Mouse (Mus musculus) limb, embryonic 14.5 days (tissue): Measurements from ENCODE around the gene Lim2. TPM values are rescaled to one million over a fixed set of nuclear protein-coding genes. Genes with fewer than 3 reads are reported as not detected.

ENCODE experiments used
- ATAC-seq: fragments of 200-750 bp; cut with Nextera tagmentation; 2 replicates; pipeline ENCODE4 v1.8.0; 2017; ENCODE audit warnings: low read depth, moderate number of reproducible peaks, moderate TSS enrichment; ENCODE audit not compliant: low FRiP score
- DNase-seq: peaks from one replicate; pipeline ENCODE4 v3.0.0-alpha.2; 2015; ENCODE audit warnings: low spot score
- H3K27ac ChIP-seq: fragments of 300-500 bp; sonication (generic); replicated peaks from 2 replicates; pipeline ENCODE4 v1.5.1; 2014; ENCODE audit warnings: low read depth, mild to moderate bottlenecking, low read length, moderate library complexity, mixed read lengths
- H3K27me3 ChIP-seq: fragments of 300-500 bp; sonication (generic); 2 replicates; pipeline ENCODE4 v1.6.1; 2014; ENCODE audit warnings: low read length, mixed read lengths; ENCODE audit not compliant: control insufficient read depth, insufficient read depth
- H3K36me3 ChIP-seq: fragments of 300-500 bp; sonication (generic); 2 replicates; pipeline ENCODE4 v1.6.1; 2014; ENCODE audit warnings: mild to moderate bottlenecking, low read length, moderate library complexity, mixed read lengths; ENCODE audit not compliant: control insufficient read depth, insufficient read depth
- H3K4me1 ChIP-seq: fragments of 300-500 bp; sonication (generic); 2 replicates; pipeline ENCODE4 v1.6.1; 2014; ENCODE audit warnings: antibody characterized with exemption, low read length, mixed read lengths; ENCODE audit not compliant: control insufficient read depth, insufficient read depth
- H3K4me2 ChIP-seq: fragments of 300-500 bp; sonication (generic); replicated peaks from 2 replicates; pipeline ENCODE4 v1.6.1; 2014; ENCODE audit warnings: low read depth, mild to moderate bottlenecking, low read length, moderate library complexity; ENCODE audit not compliant: severe bottlenecking
- H3K4me3 ChIP-seq: fragments of 300-500 bp; sonication (generic); replicated peaks from 2 replicates; pipeline ENCODE4 v1.5.1; 2014; ENCODE audit warnings: low read length
- H3K9ac ChIP-seq: fragments of 300-500 bp; sonication (generic); 2 replicates; pipeline ENCODE4 v1.6.1; 2014; ENCODE audit warnings: mild to moderate bottlenecking, low read depth, low read length, moderate library complexity; ENCODE audit not compliant: severe bottlenecking
- H3K9me3 ChIP-seq: fragments of 300-500 bp; sonication (generic); 2 replicates; pipeline ENCODE4 v1.6.1; 2016; ENCODE audit warnings: low read length; ENCODE audit not compliant: control insufficient read depth
- POLR2A ChIP-seq: fragments of 200-500 bp; IDR thresholded peaks from 2 replicates; pipeline ENCODE4 v1.8.0; 2012; ENCODE audit warnings: inconsistent platforms, mild to moderate bottlenecking, moderate library complexity, borderline replicate concordance; ENCODE audit not compliant: insufficient read depth, insufficient read length; ENCODE audit errors: extremely low read depth
- WGBS: fragments of 180-500 bp; shearing (Covaris S2); extraction: QIAGEN DNeasy Blood & Tissue Kit; methylation state at CpG from one replicate; pipeline ENCODE4 v1.1.7; 2014; 5-methylcytosine and 5-hydroxymethylcytosine counted together
- microRNA-seq: library from miRNA; unstranded; fragments of <30 nt; microRNA quantifications from one replicate; pipeline ENCODE4, GENCODE M21; 2016
- polyA plus RNA-seq, 2 experiments: library from polyadenylated mRNA; depleted of rRNA in 1 of 2; stranded (reverse) in 1 of 2; unstranded in 1 of 2; fragments of >200 nt; fragmentation: Nextera tagmentation in 1 of 2; extraction: Ambion mirVana in 1 of 2; gene quantifications; 2 replicates each; pipeline versions ENCODE4 v1.2.1 to v1.2.3; 2012 to 2014

Gene Lim2
- polyA plus RNA-seq, 2 experiments, result not detected

DNA sequence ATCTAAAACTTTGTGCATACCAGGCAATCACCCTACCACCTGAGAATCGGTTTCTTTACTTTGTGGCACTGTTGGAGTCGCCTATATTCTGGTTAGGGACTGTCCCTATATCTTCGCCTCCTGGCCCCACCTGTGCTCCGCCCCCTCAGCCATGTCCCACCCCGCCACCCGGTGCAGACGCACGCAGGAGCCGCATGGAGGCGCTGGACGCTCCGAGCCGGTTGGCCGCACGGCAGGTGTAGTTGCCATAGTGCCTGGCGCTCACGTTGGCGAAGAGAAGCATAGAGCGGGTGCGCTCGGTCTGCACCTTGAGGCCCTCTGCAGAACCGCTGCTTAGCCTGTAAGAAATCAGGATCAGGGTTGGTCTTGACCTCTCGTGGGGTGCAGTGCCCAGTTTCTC, 48.2 kb downstream of the Lim2 start:
- Histone ChIP-seq H3K36me3 (0 out of 2 replicates have a peak, but pooled peaks cover 4% of the 10 kb centered on the region), H3K4me1 (no peaks in the 10 kb centered on the region), H3K9me3 (no peaks in the 10 kb centered on the region), H3K9ac (no peak overlapping the region), H3K27ac (no peak overlapping the region), H3K27me3 (peaks cover 28% of the 10 kb centered on the region), H3K4me3 (no peak overlapping the region), H3K4me2 (no peak overlapping the region)
- no peak for DNase-seq
- 8% methylated on average over 23 of the region's 23 CpGs for WGBS
- TF ChIP-seq POLR2A, result no peak
- no peak for ATAC-seq

DNA sequence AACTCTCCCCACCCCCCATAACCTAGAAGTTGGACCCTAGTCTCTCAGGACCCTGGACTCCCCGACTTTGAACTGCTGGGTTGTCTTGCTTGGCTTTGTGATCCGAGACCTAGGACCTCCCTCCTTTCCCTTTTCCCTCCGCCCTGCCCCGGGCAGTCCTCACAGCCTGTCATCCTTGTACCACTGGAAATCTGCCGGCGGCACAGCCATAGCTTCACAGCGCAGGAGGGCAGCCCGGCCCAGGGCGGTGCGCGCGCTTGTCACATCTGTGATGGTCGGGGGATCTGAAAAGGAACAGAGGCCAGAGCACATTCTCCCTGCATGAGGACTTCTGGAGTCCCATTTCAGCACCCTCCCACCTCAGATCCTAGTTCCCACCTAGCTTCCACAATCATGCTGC, 48.9 kb downstream of the Lim2 start:
- Histone ChIP-seq H3K36me3 (0 out of 2 replicates have a peak, but pooled peaks cover 4% of the 10 kb centered on the region), H3K27ac (no peak overlapping the region), H3K9me3 (no peaks in the 10 kb centered on the region), H3K4me3 (no peak overlapping the region), H3K4me1 (no peaks in the 10 kb centered on the region), H3K27me3 (peaks cover 28% of the 10 kb centered on the region), H3K9ac (no peak overlapping the region), H3K4me2 (no peak overlapping the region)
- no peak for TF ChIP-seq POLR2A
- ATAC-seq, result no peak
- DNase-seq, result no peak
- 12% methylated on average over 13 of the region's 13 CpGs for WGBS

DNA sequence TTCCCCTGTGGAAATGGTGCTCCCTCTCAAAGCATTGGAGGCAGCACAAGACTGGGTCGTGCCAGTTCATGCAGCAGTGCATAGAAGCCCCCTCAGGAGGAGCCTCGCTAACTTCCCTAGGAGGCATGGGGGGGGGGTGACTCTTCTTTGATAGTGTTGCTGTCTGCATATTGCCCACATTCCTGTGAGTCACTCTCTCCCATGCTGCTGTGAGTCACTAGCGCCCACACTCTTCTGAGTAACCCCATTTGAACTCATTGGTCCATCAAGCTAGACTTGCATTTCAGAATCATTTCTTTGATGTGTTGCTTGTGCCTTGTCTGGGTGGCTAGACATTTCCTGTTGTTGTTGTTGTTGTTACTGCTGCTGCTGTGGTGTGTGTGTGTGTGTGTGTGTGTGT, 53.7 kb downstream of the Lim2 start:
- no peak overlapping the region for H3K4me2 ChIP-seq
- TF ChIP-seq POLR2A, result no peak
- H3K4me3 ChIP-seq, result no peak overlapping the region
- peaks cover 20% of the 10 kb centered on the region for H3K27me3 ChIP-seq
- 0 out of 2 replicates have a peak, but pooled peaks cover 4% of the 10 kb centered on the region for H3K36me3 ChIP-seq
- DNase-seq (no peak), ATAC-seq (no peak)
- 84% methylated on average over 3 of the region's 3 CpGs for WGBS
- H3K4me1 ChIP-seq, result no peaks in the 10 kb centered on the region
- no peak overlapping the region for H3K9ac ChIP-seq
- H3K27ac ChIP-seq, result no peak overlapping the region
- no peaks in the 10 kb centered on the region for H3K9me3 ChIP-seq

GRCm38 (mm10) chr7:43482090-43482716, 54.7 kb downstream of the Lim2 start:
- DNase-seq, result no peak

DNA sequence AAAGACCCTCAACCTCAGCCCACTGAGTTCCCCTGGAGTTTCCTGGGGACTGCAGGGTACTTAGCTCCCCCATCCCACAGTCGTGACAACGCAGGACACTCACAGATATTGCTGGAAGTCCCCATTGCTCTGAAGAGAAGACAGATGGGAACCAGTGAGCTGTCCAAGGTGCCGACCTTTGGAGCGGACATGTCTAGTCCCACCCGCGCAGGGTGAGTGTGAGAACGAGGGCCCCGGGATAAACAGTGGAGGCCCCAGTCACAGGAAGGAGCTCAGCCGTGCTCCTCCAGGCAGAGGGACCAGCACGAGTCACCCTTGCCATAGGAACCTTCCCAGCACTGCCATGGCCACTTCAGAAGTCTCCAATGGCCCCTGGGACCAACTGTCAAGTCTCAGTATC, 55.8 kb downstream of the Lim2 start:
- 9% methylated on average over 10 of the region's 10 CpGs for WGBS
- no peak for TF ChIP-seq POLR2A
- Histone ChIP-seq H3K27ac (no peak overlapping the region), H3K9ac (no peak overlapping the region), H3K4me3 (no peak overlapping the region), H3K4me2 (no peak overlapping the region), H3K36me3 (0 out of 2 replicates have a peak, but pooled peaks cover 4% of the 10 kb centered on the region), H3K9me3 (no peaks in the 10 kb centered on the region), H3K4me1 (no peaks in the 10 kb centered on the region), H3K27me3 (0 out of 2 replicates have a peak, but pooled peaks cover under 1% of the 10 kb centered on the region)
- DNase-seq (peak; percentile 33), ATAC-seq (no peak)

More at GRCm38 (mm10) chr7:43482090-43482716, 54.7 kb downstream of the Lim2 start:
- 61% methylated on average over 8 of the region's 8 CpGs for WGBS
- Histone ChIP-seq H3K27ac (no peak overlapping the region), H3K4me2 (no peak overlapping the region), H3K9me3 (no peaks in the 10 kb centered on the region), H3K36me3 (0 out of 2 replicates have a peak, but pooled peaks cover 4% of the 10 kb centered on the region), H3K4me3 (no peak overlapping the region), H3K9ac (no peak overlapping the region), H3K4me1 (no peaks in the 10 kb centered on the region), H3K27me3 (peaks cover 10% of the 10 kb centered on the region; the same call in 1 of the 2 replicates)
- no peak for TF ChIP-seq POLR2A
- no peak for ATAC-seq

Small RNA genes lying within 50 kb of the gene (microRNA-seq; reads per million reads assigned to microRNA genes)
- not detected for gene Mir7051

Other genes starting within 250 kb of the Lim2 start
- 10.7 and 14.1 TPM in 2 replicates for gene Zfp715, start 114.4 kb upstream of the Lim2 start, polyA plus RNA-seq (2012; rRNA removed)
- gene Zfp715, start 114.4 kb upstream of the Lim2 start, polyA plus RNA-seq (2014; fragmentation: Nextera tagmentation; extraction: Ambion mirVana), result 16.2 and 17.9 TPM in 2 replicates
- 0.19 and 0.28 TPM in 2 replicates for gene Siglecf, start 76.3 kb upstream of the Lim2 start, polyA plus RNA-seq (2012; rRNA removed)
- gene Siglecf, start 76.3 kb upstream of the Lim2 start, polyA plus RNA-seq (2014; fragmentation: Nextera tagmentation; extraction: Ambion mirVana), result 0.18 and 0.28 TPM in 2 replicates
- gene Siglecg, start 19.5 kb upstream of the Lim2 start, polyA plus RNA-seq (2012; rRNA removed), result 0.13 and 0.29 TPM in 2 replicates
- 0.07 and 0.33 TPM in 2 replicates for gene Siglecg, start 19.5 kb upstream of the Lim2 start, polyA plus RNA-seq (2014; fragmentation: Nextera tagmentation; extraction: Ambion mirVana)
- 0.68 and 0.88 TPM in 2 replicates for gene Nkg7, start 9.4 kb downstream of the Lim2 start, polyA plus RNA-seq (2012; rRNA removed)
- gene Nkg7, start 9.4 kb downstream of the Lim2 start, polyA plus RNA-seq (2014; fragmentation: Nextera tagmentation; extraction: Ambion mirVana), result 1.7 and 2.3 TPM in 2 replicates
- not detected in 2 replicates for gene Cldnd2, start 13.1 kb downstream of the Lim2 start, polyA plus RNA-seq (2012; rRNA removed)
- gene Cldnd2, start 13.1 kb downstream of the Lim2 start, polyA plus RNA-seq (2014; fragmentation: Nextera tagmentation; extraction: Ambion mirVana), result not detected in 2 replicates
- gene Etfb, start 16.4 kb downstream of the Lim2 start, polyA plus RNA-seq (2012; rRNA removed), result 93.3 and 153 TPM in 2 replicates
- gene Etfb, start 16.4 kb downstream of the Lim2 start, polyA plus RNA-seq (2014; fragmentation: Nextera tagmentation; extraction: Ambion mirVana), result 280 and 301 TPM in 2 replicates
- 1.0 and 3.2 TPM in 2 replicates for gene Gm45233, start 16.5 kb downstream of the Lim2 start, polyA plus RNA-seq (2012; rRNA removed)
- 0.26 and 0.63 TPM in 2 replicates for gene Gm45233, start 16.5 kb downstream of the Lim2 start, polyA plus RNA-seq (2014; fragmentation: Nextera tagmentation; extraction: Ambion mirVana)
- gene Vsig10l, start 35.5 kb downstream of the Lim2 start, polyA plus RNA-seq (2012; rRNA removed), result 6.6 and 8.4 TPM in 2 replicates
- gene Vsig10l, start 35.5 kb downstream of the Lim2 start, polyA plus RNA-seq (2014; fragmentation: Nextera tagmentation; extraction: Ambion mirVana), result 4.0 and 5.0 TPM in 2 replicates
- 25.1 and 34.7 TPM in 2 replicates for gene Iglon5, start 62.4 kb downstream of the Lim2 start, polyA plus RNA-seq (2012; rRNA removed)
- gene Iglon5, start 62.4 kb downstream of the Lim2 start, polyA plus RNA-seq (2014; fragmentation: Nextera tagmentation; extraction: Ambion mirVana), result 1.1 and 1.2 TPM in 2 replicates
- gene 4931406B18Rik, start 78.3 kb downstream of the Lim2 start, polyA plus RNA-seq (2012; rRNA removed), result not detected in 2 replicates
- not detected in 2 replicates for gene 4931406B18Rik, start 78.3 kb downstream of the Lim2 start, polyA plus RNA-seq (2014; fragmentation: Nextera tagmentation; extraction: Ambion mirVana)
- 2.4 and 3.0 TPM in 2 replicates for gene Cd33, start 116.8 kb downstream of the Lim2 start, polyA plus RNA-seq (2012; rRNA removed)
- 2.9 and 3.1 TPM in 2 replicates for gene Cd33, start 116.8 kb downstream of the Lim2 start, polyA plus RNA-seq (2014; fragmentation: Nextera tagmentation; extraction: Ambion mirVana)
- 4.9 and 5.7 TPM in 2 replicates for gene Zfp658, start 134.6 kb downstream of the Lim2 start, polyA plus RNA-seq (2012; rRNA removed)
- gene Zfp658, start 134.6 kb downstream of the Lim2 start, polyA plus RNA-seq (2014; fragmentation: Nextera tagmentation; extraction: Ambion mirVana), result 3.6 and 3.8 TPM in 2 replicates
- gene Zfp719, start 151.9 kb downstream of the Lim2 start, polyA plus RNA-seq (2012; rRNA removed), result 5.8 and 6.7 TPM in 2 replicates
- gene Zfp719, start 151.9 kb downstream of the Lim2 start, polyA plus RNA-seq (2014; fragmentation: Nextera tagmentation; extraction: Ambion mirVana), result 13.1 and 16.0 TPM in 2 replicates
- 0.04 and 0.11 TPM in 2 replicates for gene Zfp819, start 179.5 kb downstream of the Lim2 start, polyA plus RNA-seq (2012; rRNA removed)
- gene Zfp819, start 179.5 kb downstream of the Lim2 start, polyA plus RNA-seq (2014; fragmentation: Nextera tagmentation; extraction: Ambion mirVana), result 0.19 TPM in 1 of 2 replicates, not detected in the other
- not detected in 2 replicates for gene Ceacam18, start 207.0 kb downstream of the Lim2 start, polyA plus RNA-seq (2012; rRNA removed)
- gene Ceacam18, start 207.0 kb downstream of the Lim2 start, polyA plus RNA-seq (2014; fragmentation: Nextera tagmentation; extraction: Ambion mirVana), result not detected in 2 replicates
- gene Siglece, start 232.5 kb downstream of the Lim2 start, polyA plus RNA-seq (2012; rRNA removed), result 0.65 and 1.1 TPM in 2 replicates
- 0.55 and 1.1 TPM in 2 replicates for gene Siglece, start 232.5 kb downstream of the Lim2 start, polyA plus RNA-seq (2014; fragmentation: Nextera tagmentation; extraction: Ambion mirVana)
- gene Ctu1, start 244.3 kb downstream of the Lim2 start, polyA plus RNA-seq (2012; rRNA removed), result 13.4 and 15.8 TPM in 2 replicates
- 11.2 and 12.0 TPM in 2 replicates for gene Ctu1, start 244.3 kb downstream of the Lim2 start, polyA plus RNA-seq (2014; fragmentation: Nextera tagmentation; extraction: Ambion mirVana)